Comparison of ENCODE assay signal across 24 mouse cellular contexts in the genomic region with DNA sequence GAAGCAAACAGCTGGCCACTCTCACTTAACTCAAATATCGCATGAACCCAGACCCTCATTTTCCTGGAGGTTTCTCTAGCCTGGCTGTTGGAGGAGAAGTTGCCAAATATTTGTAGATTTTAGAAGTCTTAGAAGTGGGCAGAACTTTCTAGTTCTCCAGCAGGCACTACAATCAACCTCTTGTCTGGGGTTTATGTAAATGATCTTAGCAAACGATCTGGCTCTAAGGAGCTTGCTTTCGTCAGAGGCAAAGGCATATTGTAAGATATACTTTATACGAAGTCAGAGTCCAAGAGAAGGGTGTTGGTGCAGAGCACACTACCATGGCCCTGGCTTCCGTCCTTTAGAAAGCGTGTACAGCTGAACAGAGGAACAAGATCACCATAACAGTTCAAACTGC.
"Had no signal": no experiment of that assay in that cellular context is flagged by ENCODE, and none has a peak within 500 bp of the region (broad histone marks: within the 10 kb centered on the region; RNA-seq: fewer than 3 reads in every experiment).

No protein-coding gene starts in this region.

- DNase-seq: gastrocnemius, postnatal 14 days; gastrocnemius, postnatal 36 days; heart, adult 18-20 months; heart, postnatal 14 days; heart, postnatal 36 days; kidney, adult 11 months; kidney, adult 2 months; kidney, adult 9 months; kidney, postnatal 14 days; kidney, postnatal 36 days; liver had no signal

- H3K4me2 ChIP-seq: heart, embryonic 11.5 days; heart, embryonic 13.5 days; heart, embryonic 15.5 days; hindbrain, embryonic 13.5 days; hindbrain, embryonic 15.5 days; kidney, embryonic 15.5 days; limb, embryonic 12.5 days had no signal

- ATAC-seq: hindbrain, postnatal 0 days; intestine, embryonic 16.5 days had no signal

- H3K9ac ChIP-seq: heart, embryonic 13.5 days; heart, embryonic 15.5 days; hindbrain, embryonic 13.5 days; hindbrain, embryonic 15.5 days; kidney, embryonic 15.5 days; limb, embryonic 12.5 days had no signal

- H3K9me3 ChIP-seq: heart, embryonic 13.5 days; heart, embryonic 15.5 days; hindbrain, embryonic 13.5 days; hindbrain, embryonic 15.5 days; kidney, embryonic 15.5 days; limb, embryonic 10.5 days; limb, embryonic 12.5 days had no signal

- H3K4me3 ChIP-seq: heart, embryonic 13.5 days; heart, embryonic 15.5 days; hindbrain, embryonic 13.5 days; hindbrain, embryonic 15.5 days; kidney, embryonic 15.5 days; layer of hippocampus, adult 2 months; left cerebral cortex, adult 2 months; limb, embryonic 10.5 days; limb, embryonic 12.5 days had no signal

- H3K27me3 ChIP-seq: heart, embryonic 15.5 days; hindbrain, embryonic 15.5 days had no signal

- H3K27ac ChIP-seq: heart, embryonic 13.5 days; heart, embryonic 15.5 days; hindbrain, embryonic 13.5 days; hindbrain, embryonic 15.5 days; hindbrain, postnatal 0 days; kidney, embryonic 15.5 days; kidney, postnatal 0 days; layer of hippocampus, adult 2 months; left cerebral cortex, adult 2 months; limb, embryonic 10.5 days; limb, embryonic 12.5 days had no signal

- H3K36me3 ChIP-seq: heart, embryonic 13.5 days; heart, embryonic 15.5 days; hindbrain, embryonic 13.5 days; hindbrain, embryonic 15.5 days; kidney, embryonic 15.5 days; limb, embryonic 10.5 days; limb, embryonic 12.5 days had no signal
